Mouse (Mus musculus) limb, embryonic 15.5 days (tissue): ENCODE data around the gene Adarb1. TPM values are rescaled to one million over a fixed set of nuclear protein-coding genes. Genes with fewer than 3 reads are reported as not detected.

Source experiments
- polyA plus RNA-seq: library from polyadenylated mRNA; unstranded; fragments of >200 nt; fragmentation: Nextera tagmentation; extraction: Ambion mirVana; gene quantifications from 2 replicates; pipeline ENCODE4 v1.2.1, GENCODE M21; 2015

Adarb1 gene
- polyA plus RNA-seq, 1 experiment from 2014 or later, result 4.8 TPM

Other genes starting within 250 kb of the Adarb1 start
- gene Pofut2, start 159.1 kb downstream of the Adarb1 start, polyA plus RNA-seq, result 187 and 210 TPM in 2 replicates
- 36.2 and 37.7 TPM in 2 replicates for gene Fam207a, start 97.5 kb upstream of the Adarb1 start, polyA plus RNA-seq
- gene Itgb2, start 112.0 kb upstream of the Adarb1 start, polyA plus RNA-seq, result 3.5 TPM in 2 replicates
- gene Pttg1ip, start 163.4 kb upstream of the Adarb1 start, polyA plus RNA-seq, result 145 and 158 TPM in 2 replicates
- 343 and 347 TPM in 2 replicates for gene Sumo3, start 187.8 kb upstream of the Adarb1 start, polyA plus RNA-seq
- gene Gm49325, start 187.9 kb upstream of the Adarb1 start, polyA plus RNA-seq, result 1.3 and 1.8 TPM in 2 replicates
- 99.8 and 127 TPM in 2 replicates for gene Ube2g2, start 204.0 kb upstream of the Adarb1 start, polyA plus RNA-seq